Comparison of ENCODE assay signal across 33 mouse cellular contexts in the genomic region with DNA sequence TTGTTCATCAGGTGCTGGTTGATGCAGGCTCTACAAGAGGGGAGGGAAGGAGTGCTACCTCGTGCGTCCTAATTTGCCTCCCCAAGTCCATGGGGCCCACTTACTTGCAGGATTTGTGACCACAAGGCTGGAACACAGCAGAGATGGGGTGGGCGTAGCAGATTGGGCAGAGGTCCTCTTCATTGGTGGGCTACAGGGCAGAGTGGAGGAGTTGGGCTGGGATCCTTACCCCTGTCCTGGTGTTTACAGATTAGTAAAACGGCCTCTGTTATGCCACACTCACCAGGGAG. TPM values are rescaled to one million over a fixed set of nuclear protein-coding genes. Genes with fewer than 3 reads are reported as not detected.
DNase-seq lines count a peak whose midpoint lies in the region; ATAC-seq and TF ChIP-seq lines count a peak whose summit lies in the region.
"Had no signal": no experiment of that assay in that cellular context is flagged by ENCODE, and none has a peak within 500 bp of the region (broad histone marks: within the 10 kb centered on the region; RNA-seq: fewer than 3 reads in every experiment).

No protein-coding gene starts in this region.

- no peak overlapping the region for H3K4me3 ChIP-seq in embryonic facial prominence, embryonic 13.5 days
- H3K4me3 ChIP-seq in embryonic facial prominence, embryonic 10.5 days: no peak overlapping the region
- no peak overlapping the region for H3K4me3 ChIP-seq in layer of hippocampus, adult 2 months
- no peak overlapping the region for H3K4me3 ChIP-seq in cortical plate, adult 2 months (ENCODE audit: insufficient read depth, low read length)
- H3K4me3 ChIP-seq in liver, embryonic 15.5 days (replicated peaks): no peak overlapping the region
- H3K4me3 ChIP-seq: embryonic facial prominence, embryonic 15.5 days; heart, adult 2 months; heart, embryonic 12.5 days; hindbrain, embryonic 15.5 days; lung, embryonic 15.5 days; myocyte; neural tube, embryonic 12.5 days had no signal

- H3K27ac ChIP-seq in embryonic facial prominence, embryonic 13.5 days: no peak overlapping the region
- H3K27ac ChIP-seq in embryonic facial prominence, embryonic 10.5 days (replicated peaks): no peak overlapping the region
- H3K27ac ChIP-seq in layer of hippocampus, adult 2 months: peak overlapping the region; percentile 67; the same call in 1 of the 2 replicates
- no peak overlapping the region for H3K27ac ChIP-seq in cortical plate, adult 2 months (ENCODE audit: insufficient read depth, low read length)
- H3K27ac ChIP-seq in liver, embryonic 15.5 days (replicated peaks): peak overlapping the region; percentile 53; the same call in 1 of the 2 replicates
- H3K27ac ChIP-seq: hindbrain, embryonic 15.5 days; kidney, postnatal 0 days; liver, embryonic 14.5 days; lung, embryonic 15.5 days; neural tube, embryonic 12.5 days had no signal

- peaks cover 71% of the 10 kb centered on the region for H3K36me3 ChIP-seq in embryonic facial prominence, embryonic 13.5 days
- H3K36me3 ChIP-seq in embryonic facial prominence, embryonic 10.5 days (replicated peaks): peaks cover 68% of the 10 kb centered on the region
- H3K36me3 ChIP-seq in liver, embryonic 15.5 days (replicated peaks): peaks cover 81% of the 10 kb centered on the region

- H3K9ac ChIP-seq in embryonic facial prominence, embryonic 13.5 days: 0 out of 2 replicates have a peak overlapping the region, but pooled peaks have one; percentile 2
- H3K9ac ChIP-seq in liver, embryonic 15.5 days: no peak overlapping the region
- H3K9ac ChIP-seq: embryonic facial prominence, embryonic 15.5 days; heart, embryonic 12.5 days; hindbrain, embryonic 15.5 days; liver, embryonic 14.5 days; lung, embryonic 15.5 days; neural tube, embryonic 12.5 days had no signal

- 0 out of 2 replicates have a peak, but pooled peaks have one; percentile 8 for TF ChIP-seq POLR2A in cortical plate, adult 2 months (IDR thresholded peaks at IDR 0.05; ENCODE audit: extremely low read depth, insufficient read depth, low read length)

- no peak overlapping the region for H3K4me2 ChIP-seq in embryonic facial prominence, embryonic 13.5 days
- H3K4me2 ChIP-seq in liver, embryonic 15.5 days: no peak overlapping the region
- H3K4me2 ChIP-seq: embryonic facial prominence, embryonic 15.5 days; heart, embryonic 12.5 days; hindbrain, embryonic 15.5 days; lung, embryonic 15.5 days; midbrain, embryonic 11.5 days; neural tube, embryonic 12.5 days had no signal

- no peak for ATAC-seq in embryonic facial prominence, embryonic 13.5 days (ENCODE audit: insufficient number of reproducible peaks, insufficient read depth, low FRiP score, low TSS enrichment, low read depth)
- no peak for ATAC-seq in liver, embryonic 15.5 days (ENCODE audit: insufficient read depth)
- no peak for ATAC-seq in monocyte, adult 5-6 weeks (replicated peaks; ENCODE audit: insufficient number of reproducible peaks, low FRiP score, low TSS enrichment, poor library complexity, severe bottlenecking)
- ATAC-seq: activated CD4-positive, CD25-positive, alpha-beta regulatory T cell, adult 4 months; forebrain, embryonic 14.5 days; inflammation-experienced regulatory T-cells, adult 6 months; midbrain, embryonic 16.5 days had no signal

- H3K27me3 ChIP-seq in embryonic facial prominence, embryonic 13.5 days: no peaks in the 10 kb centered on the region
- H3K27me3 ChIP-seq in embryonic facial prominence, embryonic 10.5 days (replicated peaks; ENCODE audit: low read depth, poor library complexity, severe bottlenecking): no peaks in the 10 kb centered on the region
- H3K27me3 ChIP-seq in liver, embryonic 15.5 days: no peaks in the 10 kb centered on the region
- H3K27me3 ChIP-seq: embryonic facial prominence, embryonic 15.5 days; heart, embryonic 12.5 days; hindbrain, embryonic 15.5 days; lung, embryonic 15.5 days; neural tube, embryonic 12.5 days had no signal

- DNase-seq in embryonic facial prominence, embryonic 10.5 days (ENCODE audit: low spot score): no peak
- DNase-seq in layer of hippocampus, adult 2 months (ENCODE audit: low spot score in 2 of 2): no peak
- no peak for DNase-seq in layer of hippocampus, postnatal 25 days (ENCODE audit: extremely low spot score in 1 of 2, low spot score in 1 of 2)
- no peak for DNase-seq in right cerebral cortex, postnatal 36 days (ENCODE audit: low spot score in 2 of 2)
- DNase-seq: adrenal gland, adult 2 months; B cell, adult 2 months; cerebellum, postnatal 14 days; embryo, embryonic 11 days; kidney, adult 8-10 months; kidney, postnatal 4 days; right cerebral cortex, adult 18-20 months had no signal

- peaks cover 40% of the 10 kb centered on the region for H3K4me1 ChIP-seq in embryonic facial prominence, embryonic 13.5 days
- H3K4me1 ChIP-seq in embryonic facial prominence, embryonic 10.5 days: peaks cover 47% of the 10 kb centered on the region
- H3K4me1 ChIP-seq in cortical plate, adult 2 months (ENCODE audit: control insufficient read depth, insufficient read depth, low read length): 0 out of 2 replicates have a peak, but pooled peaks cover 4% of the 10 kb centered on the region
- H3K4me1 ChIP-seq in liver, embryonic 15.5 days (replicated peaks): peaks cover 69% of the 10 kb centered on the region

- 91% methylated on average over 4 of the region's 4 CpGs for WGBS in embryonic facial prominence, embryonic 13.5 days
- 84% methylated on average over 4 of the region's 4 CpGs for WGBS in embryonic facial prominence, embryonic 10.5 days
- 86% methylated on average over 4 of the region's 4 CpGs for WGBS in liver, embryonic 15.5 days (ENCODE audit: insufficient replicate concordance)

- no peaks in the 10 kb centered on the region for H3K9me3 ChIP-seq in embryonic facial prominence, embryonic 13.5 days
- no peaks in the 10 kb centered on the region for H3K9me3 ChIP-seq in embryonic facial prominence, embryonic 10.5 days
- no peaks in the 10 kb centered on the region for H3K9me3 ChIP-seq in liver, embryonic 15.5 days (replicated peaks)
- H3K9me3 ChIP-seq: embryonic facial prominence, embryonic 15.5 days; heart, embryonic 12.5 days; hindbrain, embryonic 15.5 days; lung, embryonic 15.5 days; neural tube, embryonic 12.5 days had no signal

- TF ChIP-seq CTCF in layer of hippocampus, adult 2 months (conservative IDR thresholded peaks at IDR 0.05): no peak
- no peak for TF ChIP-seq CTCF in cortical plate, adult 2 months (IDR thresholded peaks at IDR 0.05; ENCODE audit: extremely low read depth, insufficient read depth, low read length)

RNA-seq across cellular contexts. Expression of gene Amigo3, which starts 1.1 kb away (rescaled TPM):
- 3.4 and 3.7 TPM in 2 replicates for polyA plus RNA-seq in embryonic facial prominence, embryonic 13.5 days (2015; fragmentation: Nextera tagmentation; extraction: Ambion mirVana)
- polyA plus RNA-seq in embryonic facial prominence, embryonic 10.5 days (2016; fragmentation: Nextera tagmentation; extraction: Ambion mirVana): 2.7 and 2.8 TPM in 2 replicates
- total RNA-seq in layer of hippocampus, adult 2 months (2021): 1 to 10 TPM; 2.0 to 2.6 TPM
- 1 to 10 TPM; 2.0 to 2.2 TPM for total RNA-seq in layer of hippocampus, postnatal 25 days (2021)
- polyA plus RNA-seq in cortical plate, adult 2 months (2012; rRNA removed): 1.6 and 1.7 TPM in 2 replicates
- 1.5 and 1.8 TPM in 2 replicates for polyA plus RNA-seq in liver, embryonic 15.5 days (2015; fragmentation: Nextera tagmentation; extraction: Ambion mirVana)
- 2.5 to 3.5 TPM in 2 of 3 replicates, not detected in the other for total RNA-seq in monocyte, adult 5-6 weeks (2017)

RNA-seq across cellular contexts. Expression of gene Gmppb, which starts 2.8 kb away (rescaled TPM):
- 27.4 and 31.5 TPM in 2 replicates for polyA plus RNA-seq in embryonic facial prominence, embryonic 13.5 days (2015; fragmentation: Nextera tagmentation; extraction: Ambion mirVana)
- polyA plus RNA-seq in embryonic facial prominence, embryonic 10.5 days (2016; fragmentation: Nextera tagmentation; extraction: Ambion mirVana): 23.3 and 26.1 TPM in 2 replicates
- total RNA-seq in layer of hippocampus, adult 2 months (2021): 10 to 100 TPM; 17.5 to 17.7 TPM
- 10 to 100 TPM; 14.5 to 17.2 TPM for total RNA-seq in layer of hippocampus, postnatal 25 days (2021)
- polyA plus RNA-seq in cortical plate, adult 2 months (2012; rRNA removed): 14.4 and 14.5 TPM in 2 replicates
- 15.3 and 16.3 TPM in 2 replicates for polyA plus RNA-seq in liver, embryonic 15.5 days (2015; fragmentation: Nextera tagmentation; extraction: Ambion mirVana)
- 4.5 to 19.8 TPM (median 15.8 TPM) in 3 replicates for total RNA-seq in monocyte, adult 5-6 weeks (2017)

RNA-seq across cellular contexts. Expression of gene Mst1, which starts 28.4 kb away (rescaled TPM):
- polyA plus RNA-seq in embryonic facial prominence, embryonic 13.5 days (2015; fragmentation: Nextera tagmentation; extraction: Ambion mirVana): 0.38 and 1.0 TPM in 2 replicates
- polyA plus RNA-seq in embryonic facial prominence, embryonic 10.5 days (2016; fragmentation: Nextera tagmentation; extraction: Ambion mirVana): 0.43 and 0.69 TPM in 2 replicates
- not detected for total RNA-seq in layer of hippocampus, adult 2 months (2021)
- not detected for total RNA-seq in layer of hippocampus, postnatal 25 days (2021)
- polyA plus RNA-seq in cortical plate, adult 2 months (2012; rRNA removed): 0.10 TPM in 1 of 2 replicates, not detected in the other
- polyA plus RNA-seq in liver, embryonic 15.5 days (2015; fragmentation: Nextera tagmentation; extraction: Ambion mirVana): 41.1 and 51.2 TPM in 2 replicates
- total RNA-seq in monocyte, adult 5-6 weeks (2017): not detected in 3 replicates
- total RNA-seq: gastrocnemius, postnatal 25 days; heart, adult 2 months; hematopoietic stem cell, adult 5-6 weeks; left cerebral cortex, postnatal 10 days had no signal
- polyA plus RNA-seq: forebrain, embryonic 14.5 days; heart, postnatal 0 days; midbrain, embryonic 16.5 days had no signal

RNA-seq across cellular contexts. Expression of gene Rnf123, which starts 31.3 kb away (rescaled TPM):
- 31.2 and 36.2 TPM in 2 replicates for polyA plus RNA-seq in embryonic facial prominence, embryonic 13.5 days (2015; fragmentation: Nextera tagmentation; extraction: Ambion mirVana)
- polyA plus RNA-seq in embryonic facial prominence, embryonic 10.5 days (2016; fragmentation: Nextera tagmentation; extraction: Ambion mirVana): 32.7 and 34.1 TPM in 2 replicates
- 100 to 1,000 TPM in 1 of 2 experiments, 10 to 100 TPM in 1; 95.7 to 111 TPM for total RNA-seq in layer of hippocampus, adult 2 months (2021)
- total RNA-seq in layer of hippocampus, postnatal 25 days (2021): 10 to 100 TPM; 95.1 to 97.3 TPM
- 76.2 and 82.3 TPM in 2 replicates for polyA plus RNA-seq in cortical plate, adult 2 months (2012; rRNA removed)
- polyA plus RNA-seq in liver, embryonic 15.5 days (2015; fragmentation: Nextera tagmentation; extraction: Ambion mirVana): 100 and 123 TPM in 2 replicates
- total RNA-seq in monocyte, adult 5-6 weeks (2017): 21.5 to 53.5 TPM (median 30.5 TPM) in 3 replicates

RNA-seq across cellular contexts. Expression of gene Apeh, which starts 42.5 kb away (rescaled TPM):
- 40.8 and 45.6 TPM in 2 replicates for polyA plus RNA-seq in embryonic facial prominence, embryonic 13.5 days (2015; fragmentation: Nextera tagmentation; extraction: Ambion mirVana)
- polyA plus RNA-seq in embryonic facial prominence, embryonic 10.5 days (2016; fragmentation: Nextera tagmentation; extraction: Ambion mirVana): 68.3 and 72.8 TPM in 2 replicates
- total RNA-seq in layer of hippocampus, adult 2 months (2021): 10 to 100 TPM; 35.3 to 37.0 TPM
- total RNA-seq in layer of hippocampus, postnatal 25 days (2021): 10 to 100 TPM; 32.0 to 32.7 TPM
- polyA plus RNA-seq in cortical plate, adult 2 months (2012; rRNA removed): 26.1 TPM in 2 replicates
- 194 and 242 TPM in 2 replicates for polyA plus RNA-seq in liver, embryonic 15.5 days (2015; fragmentation: Nextera tagmentation; extraction: Ambion mirVana)
- total RNA-seq in monocyte, adult 5-6 weeks (2017): 63.3 to 124 TPM (median 97.2 TPM) in 3 replicates

Comparison
In these comparisons a context has a peak if more than half of its experiments do, and no peak if none do; other contexts are left out.
1. H3K27ac ChIP-seq: peak in layer of hippocampus, adult 2 months (single experiment) and liver, embryonic 15.5 days (single experiment); none in embryonic facial prominence, embryonic 13.5 days (single experiment), embryonic facial prominence, embryonic 10.5 days (single experiment) and cortical plate, adult 2 months (single experiment).
2. RNA of gene Mst1, which starts 28.4 kb away (polyA plus RNA-seq): 41.1 to 51.2 TPM in liver, embryonic 15.5 days; 0.43 to 0.69 TPM in embryonic facial prominence, embryonic 10.5 days, 0.38 to 1.0 TPM in embryonic facial prominence, embryonic 13.5 days and 0.10 TPM in cortical plate, adult 2 months; every median in the first group is over 10 times any median in the second.